Mouse (Mus musculus) testis, adult 2 months (tissue): ENCODE results near the gene Adam8. TPM values are rescaled to one million over a fixed set of nuclear protein-coding genes. Genes with fewer than 3 reads are reported as not detected.

Source experiments
- H3K27ac ChIP-seq: fragments of 200-500 bp; 2 replicates; pipeline ENCODE4 v1.5.1; 2012; ENCODE audit warnings: low read depth, low read length; ENCODE audit not compliant: control insufficient read depth, insufficient read depth
- H3K27me3 ChIP-seq: fragments of 200-500 bp; 2 replicates; pipeline ENCODE4 v1.6.1; 2012; ENCODE audit warnings: mild to moderate bottlenecking, low read length, moderate library complexity; ENCODE audit not compliant: control insufficient read depth, insufficient read depth
- H3K36me3 ChIP-seq: fragments of 200-500 bp; 2 replicates; pipeline ENCODE4 v1.6.1; 2012; ENCODE audit warnings: mild to moderate bottlenecking, low read length; ENCODE audit not compliant: control insufficient read depth, insufficient read depth
- H3K4me1 ChIP-seq: fragments of 200-500 bp; 2 replicates; pipeline ENCODE4 v1.6.1; 2012; ENCODE audit warnings: low read length; ENCODE audit not compliant: control insufficient read depth, insufficient read depth
- H3K4me3 ChIP-seq: fragments of 200-500 bp; 2 replicates; pipeline ENCODE4 v1.5.1; 2012; ENCODE audit warnings: low read depth, mild to moderate bottlenecking, low read length, moderate library complexity, mixed read lengths; ENCODE audit not compliant: control insufficient read depth
- CTCF ChIP-seq: fragments of 200-500 bp; IDR thresholded peaks from 2 replicates; pipeline ENCODE4 v1.5.1; 2012; ENCODE audit warnings: low read depth, mild to moderate bottlenecking, inconsistent platforms, low read length, moderate library complexity; ENCODE audit not compliant: control insufficient read depth, insufficient read depth, insufficient replicate concordance
- POLR2A ChIP-seq: fragments of 200-500 bp; IDR thresholded peaks from 2 replicates; pipeline ENCODE4 v1.6.1; 2012; ENCODE audit warnings: low read depth, mild to moderate bottlenecking, inconsistent platforms, low read length, moderate library complexity; ENCODE audit not compliant: control insufficient read depth
- polyA plus RNA-seq: library from polyadenylated mRNA; depleted of rRNA; stranded (reverse); fragments of >200 nt; gene quantifications from 2 replicates; pipeline ENCODE4 v1.2.3, GENCODE M21; 2012

Gene Adam8
- polyA plus RNA-seq, 1 experiment: 7.0 TPM

GRCm38 (mm10) chr7:139970216-139970919 lies 22.0 kb downstream of the Adam8 start:
- Histone ChIP-seq H3K36me3 (no peaks in the 10 kb centered on the region), H3K27me3 (no peaks in the 10 kb centered on the region), H3K4me3 (peak overlapping the region; percentile 62), H3K27ac (peak overlapping the region; percentile 27; the same call in 1 of the 2 replicates), H3K4me1 (no peaks in the 10 kb centered on the region)
- TF ChIP-seq POLR2A (no peak), CTCF (no peak)

- no peak overlapping the region for H3K4me3 ChIP-seq
- no peaks in the 10 kb centered on the region for H3K36me3 ChIP-seq
- H3K27me3 ChIP-seq: no peaks in the 10 kb centered on the region
- peak overlapping the region; percentile 27; the same call in 1 of the 2 replicates for H3K27ac ChIP-seq
- H3K4me1 ChIP-seq: no peaks in the 10 kb centered on the region
- TF ChIP-seq POLR2A (no peak), CTCF (peak; percentile 68; the same call in 1 of the 2 replicates)
These were observed 22.8 kb downstream of the Adam8 start for GRCm38 (mm10) chr7:139969348-139970130.

DNA sequence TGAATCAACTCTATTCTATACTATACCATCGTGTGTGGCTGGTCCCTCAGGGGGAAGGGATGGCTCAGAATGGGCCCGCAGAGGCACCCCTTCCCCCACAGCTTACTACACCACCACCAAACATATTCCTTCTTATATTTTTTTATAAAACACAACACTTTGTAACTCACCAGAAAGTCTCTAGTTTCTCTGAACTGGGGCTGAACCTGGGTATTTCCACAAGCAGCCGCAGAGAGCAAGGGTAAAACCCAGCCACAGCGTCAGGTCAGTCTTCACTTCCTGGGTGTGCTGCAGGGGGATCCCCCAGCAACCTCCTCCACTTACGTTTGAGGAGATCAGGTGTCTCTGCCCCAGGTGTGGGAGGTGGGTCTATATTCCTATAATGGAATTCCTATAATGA lies 23.9 kb downstream of the Adam8 start:
- Histone ChIP-seq H3K27me3 (no peaks in the 10 kb centered on the region), H3K27ac (no peak overlapping the region), H3K4me3 (no peak overlapping the region), H3K4me1 (no peaks in the 10 kb centered on the region), H3K36me3 (no peaks in the 10 kb centered on the region)
- TF ChIP-seq POLR2A: no peak

DNA sequence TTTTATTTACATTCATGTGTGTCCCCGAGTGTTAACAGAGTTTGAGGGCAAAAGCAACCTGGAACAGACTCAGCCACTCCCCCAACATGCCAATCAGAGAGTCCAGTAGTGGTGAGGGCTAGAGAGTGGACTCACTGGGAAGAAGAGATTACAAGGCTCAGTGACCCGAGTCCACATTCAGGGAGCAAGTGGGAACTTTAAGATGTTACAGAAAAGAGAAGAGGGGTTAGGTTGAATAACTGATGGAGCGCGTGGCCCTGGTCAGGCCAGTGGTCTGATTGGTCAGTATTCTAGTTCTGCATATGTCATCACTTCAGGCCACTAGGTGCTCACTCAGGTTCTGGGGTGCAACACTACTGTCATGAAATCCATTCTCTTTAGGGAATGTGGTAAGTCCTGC lies 25.2 kb downstream of the Adam8 start:
- Histone ChIP-seq H3K4me1 (no peaks in the 10 kb centered on the region), H3K27me3 (no peaks in the 10 kb centered on the region), H3K27ac (peak overlapping the region; percentile 36), H3K36me3 (no peaks in the 10 kb centered on the region), H3K4me3 (no peak overlapping the region)
- no peak for TF ChIP-seq CTCF
- no peak for TF ChIP-seq POLR2A

- TF ChIP-seq POLR2A (no peak), CTCF (no peak)
- no peaks in the 10 kb centered on the region for H3K36me3 ChIP-seq
- H3K27ac ChIP-seq: peak overlapping the region; percentile 73
- H3K27me3 ChIP-seq: no peaks in the 10 kb centered on the region
- H3K4me1 ChIP-seq: no peaks in the 10 kb centered on the region
- H3K4me3 ChIP-seq: no peak overlapping the region
These were observed 28.5 kb downstream of the Adam8 start for GRCm38 (mm10) chr7:139963814-139964213.

- TF ChIP-seq POLR2A: no peak; the same call in none of the 2 replicates
- TF ChIP-seq CTCF: no peak
- peak overlapping the region; percentile 87 for H3K27ac ChIP-seq
- no peaks in the 10 kb centered on the region for H3K36me3 ChIP-seq
- no peak overlapping the region for H3K4me3 ChIP-seq
- no peaks in the 10 kb centered on the region for H3K27me3 ChIP-seq
- H3K4me1 ChIP-seq: no peaks in the 10 kb centered on the region
These were observed 31.2 kb downstream of the Adam8 start for GRCm38 (mm10) chr7:139961141-139961540.

- no peak for TF ChIP-seq CTCF
- TF ChIP-seq POLR2A: peak; percentile 81; the same call in 1 of the 2 replicates
- Histone ChIP-seq H3K4me3 (peak overlapping the region; percentile 60), H3K27me3 (no peaks in the 10 kb centered on the region), H3K4me1 (no peaks in the 10 kb centered on the region), H3K36me3 (no peaks in the 10 kb centered on the region), H3K27ac (peak overlapping the region; percentile 75)
These were observed 34.4 kb downstream of the Adam8 start for GRCm38 (mm10) chr7:139957958-139958357.
